In the genomic region with DNA sequence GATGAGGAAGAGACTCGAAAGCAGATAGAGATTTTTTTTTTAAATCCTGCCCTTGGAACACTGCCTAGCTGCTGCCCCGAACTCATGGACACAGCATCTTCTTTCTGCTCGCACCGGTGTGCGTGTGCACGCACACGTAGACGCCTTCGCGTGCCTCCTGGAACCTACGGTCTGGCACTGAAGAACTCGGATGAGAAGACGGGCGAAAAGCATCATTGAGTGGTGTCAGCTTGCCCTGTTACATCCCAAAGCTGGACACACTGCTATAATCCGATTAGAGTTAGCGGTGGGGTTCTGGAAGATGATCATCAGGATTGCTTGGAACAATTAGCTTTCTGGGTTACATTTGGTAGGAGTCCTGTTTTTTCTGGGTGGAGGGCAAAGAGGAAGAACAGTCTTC, we compare ENCODE assay signal across 10 mouse cellular contexts. TPM values are rescaled to one million over a fixed set of nuclear protein-coding genes. Genes with fewer than 3 reads are reported as not detected.
DNase-seq lines count a peak whose midpoint lies in the region; ATAC-seq and TF ChIP-seq lines count a peak whose summit lies in the region.
"Had no signal": no experiment of that assay in that cellular context is flagged by ENCODE, and none has a peak within 500 bp of the region (broad histone marks: within the 10 kb centered on the region; RNA-seq: fewer than 3 reads in every experiment).

No protein-coding gene starts in this region.

- no peak for DNase-seq in gastrocnemius, adult 2 months
- DNase-seq in gastrocnemius, postnatal 4 days (ENCODE audit: low spot score in 2 of 2), result no peak
- DNase-seq in retina, postnatal 1 day, result peak; percentile 55
- DNase-seq in retina, embryonic 14.5 days (ENCODE audit: low spot score), result no peak
- DNase-seq in frontal cortex, postnatal 14 days (ENCODE audit: low spot score in 2 of 2), result no peak
- DNase-seq in thymus, postnatal 0 days (ENCODE audit: low spot score), result no peak
- no peak for DNase-seq in lung, postnatal 4 days

- 10% methylated on average over 16 of the region's 16 CpGs for WGBS in limb, embryonic 12.5 days

- ATAC-seq in limb, embryonic 12.5 days (ENCODE audit: insufficient number of reproducible peaks, insufficient read depth, low FRiP score, low TSS enrichment, low read depth), result no peak
- ATAC-seq: liver, embryonic 12.5 days had no signal

- peaks cover 31% of the 10 kb centered on the region for H3K4me1 ChIP-seq in limb, embryonic 12.5 days (replicated peaks)

- no peaks in the 10 kb centered on the region for H3K9me3 ChIP-seq in limb, embryonic 12.5 days
- H3K9me3 ChIP-seq: liver, embryonic 12.5 days had no signal

- H3K4me2 ChIP-seq in limb, embryonic 12.5 days, result peak overlapping the region; percentile 54

- H3K9ac ChIP-seq in limb, embryonic 12.5 days (replicated peaks), result no peak overlapping the region
- H3K9ac ChIP-seq: liver, embryonic 12.5 days had no signal

- H3K27me3 ChIP-seq in limb, embryonic 12.5 days, result peaks cover 75% of the 10 kb centered on the region

- H3K4me3 ChIP-seq in gastrocnemius, adult 2 months, result peak overlapping the region; percentile 45; the same call in 1 of the 2 replicates
- H3K4me3 ChIP-seq in limb, embryonic 12.5 days (replicated peaks), result peak overlapping the region; percentile 26; the same call in 1 of the 2 replicates
- H3K4me3 ChIP-seq: liver, embryonic 12.5 days had no signal

- intact Hi-C loops in gastrocnemius, adult 2 months (cut with DNase I), result no loop called here

- TF ChIP-seq CTCF in gastrocnemius, adult 2 months (IDR thresholded peaks at IDR 0.05), result no peak

- H3K27ac ChIP-seq in gastrocnemius, adult 2 months, result no peak overlapping the region
- H3K27ac ChIP-seq in limb, embryonic 12.5 days, result no peak overlapping the region
- H3K27ac ChIP-seq: liver, embryonic 12.5 days had no signal

- no peaks in the 10 kb centered on the region for H3K36me3 ChIP-seq in limb, embryonic 12.5 days
- H3K36me3 ChIP-seq: liver, embryonic 12.5 days had no signal

RNA-seq across cellular contexts. Expression of gene Cdk5r2, which starts 4.1 kb away (rescaled TPM):
- total RNA-seq in gastrocnemius, adult 2 months (2021), result not detected
- under 1 TPM; 0.12 to 0.18 TPM for total RNA-seq in gastrocnemius, postnatal 4 days (2021)
- polyA plus RNA-seq in limb, embryonic 12.5 days (2016; fragmentation: Nextera tagmentation; extraction: Ambion mirVana), result not detected in 2 replicates
- not detected in 2 replicates for polyA plus RNA-seq in thymus, postnatal 0 days (2015; fragmentation: Nextera tagmentation; extraction: Ambion mirVana)
- total RNA-seq: heart, postnatal 36 days had no signal
- polyA plus RNA-seq: liver, embryonic 12.5 days had no signal

RNA-seq across cellular contexts. Expression of gene Fev, which starts 26.4 kb away (rescaled TPM):
- total RNA-seq in gastrocnemius, adult 2 months (2021), result not detected
- total RNA-seq in gastrocnemius, postnatal 4 days (2021), result not detected
- 0.26 and 0.49 TPM in 2 replicates for polyA plus RNA-seq in limb, embryonic 12.5 days (2016; fragmentation: Nextera tagmentation; extraction: Ambion mirVana)
- polyA plus RNA-seq in thymus, postnatal 0 days (2015; fragmentation: Nextera tagmentation; extraction: Ambion mirVana), result not detected in 2 replicates
- total RNA-seq: heart, postnatal 36 days had no signal

RNA-seq across cellular contexts. Expression of gene Cryba2, which starts 34.1 kb away (rescaled TPM):
- not detected for total RNA-seq in gastrocnemius, adult 2 months (2021)
- total RNA-seq in gastrocnemius, postnatal 4 days (2021), result not detected
- not detected in 2 replicates for polyA plus RNA-seq in limb, embryonic 12.5 days (2016; fragmentation: Nextera tagmentation; extraction: Ambion mirVana)
- polyA plus RNA-seq in thymus, postnatal 0 days (2015; fragmentation: Nextera tagmentation; extraction: Ambion mirVana), result 0.37 and 1.1 TPM in 2 replicates
- total RNA-seq: heart, postnatal 36 days had no signal
- polyA plus RNA-seq: liver, embryonic 12.5 days had no signal
